Mouse (Mus musculus): ENCODE data around the gene Pla2g2d. TPM values are rescaled to one million over a fixed set of nuclear protein-coding genes. Genes with fewer than 3 reads are reported as not detected.

Pla2g2d gene
- polyA plus RNA-seq, 1 experiment from 2014 or later = not detected

DNA sequence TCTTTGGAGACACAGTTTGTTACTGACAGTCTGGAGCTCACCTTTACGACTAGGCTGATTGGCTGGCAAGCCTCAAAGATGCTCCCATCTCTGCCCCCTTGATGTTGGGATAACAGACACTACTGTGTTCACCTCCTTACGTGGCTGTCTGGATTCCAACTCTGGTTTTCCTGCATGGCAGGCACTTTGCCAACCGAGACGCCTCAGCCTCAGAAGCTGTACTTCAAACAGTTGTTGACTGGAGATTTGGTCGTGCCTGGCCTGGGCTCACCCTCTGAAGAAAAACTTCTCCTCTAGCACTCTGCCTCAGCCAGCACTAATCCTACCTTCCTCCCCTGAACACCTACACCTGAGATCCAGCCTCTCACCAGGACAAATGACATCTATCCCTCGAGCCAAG is 15.9 kb downstream of the Pla2g2d start:
- H3K27ac ChIP-seq (ENCODE audit: low read depth, low read length) = no peak overlapping the region
- H3K27me3 ChIP-seq (replicated peaks; ENCODE audit: control insufficient read depth, insufficient read depth, low read length) = no peaks in the 10 kb centered on the region
- DNase-seq (ENCODE audit: low spot score) (no peak), ATAC-seq (replicated peaks; ENCODE audit: low FRiP score) (no peak)
- WGBS = 68% methylated on average over 6 of the region's 6 CpGs
- H3K4me2 ChIP-seq = no peak overlapping the region
- no peaks in the 10 kb centered on the region for H3K36me3 ChIP-seq (ENCODE audit: control insufficient read depth, insufficient read depth, low read length)
- no peaks in the 10 kb centered on the region for H3K4me1 ChIP-seq (replicated peaks; ENCODE audit: control insufficient read depth, insufficient read depth, low read length)
- H3K4me3 ChIP-seq (ENCODE audit: low read depth, low read length) = no peak overlapping the region
- H3K9ac ChIP-seq (ENCODE audit: low read depth, low read length) = no peak overlapping the region
- H3K9me3 ChIP-seq (ENCODE audit: control insufficient read depth, low read length) = no peaks in the 10 kb centered on the region

DNA sequence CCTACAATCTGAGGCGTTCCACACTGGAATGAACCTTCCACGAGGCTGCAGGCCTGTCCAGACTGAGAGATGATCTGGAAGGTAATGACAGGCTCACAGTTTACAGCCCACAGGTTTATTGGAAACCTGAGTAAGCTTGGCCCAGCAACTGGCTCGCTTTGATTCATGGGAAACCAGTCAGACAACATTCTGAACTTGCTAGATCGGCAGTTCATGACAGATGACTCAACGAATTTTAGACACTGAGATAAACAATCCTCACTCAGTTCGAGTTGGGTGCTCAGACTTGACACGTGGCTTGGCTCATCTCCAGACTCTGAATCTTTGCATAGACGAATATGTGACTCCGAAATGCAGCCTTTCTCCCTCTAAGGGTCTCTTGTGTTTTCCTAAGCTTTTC is 17.1 kb downstream of the Pla2g2d start:
- Histone ChIP-seq H3K4me3 (ENCODE audit: low read depth, low read length) (no peak overlapping the region), H3K27me3 (replicated peaks; ENCODE audit: control insufficient read depth, insufficient read depth, low read length) (no peaks in the 10 kb centered on the region), H3K9me3 (ENCODE audit: control insufficient read depth, low read length) (no peaks in the 10 kb centered on the region), H3K36me3 (ENCODE audit: control insufficient read depth, insufficient read depth, low read length) (no peaks in the 10 kb centered on the region), H3K4me2 (no peak overlapping the region), H3K9ac (ENCODE audit: low read depth, low read length) (no peak overlapping the region), H3K27ac (ENCODE audit: low read depth, low read length) (no peak overlapping the region), H3K4me1 (replicated peaks; ENCODE audit: control insufficient read depth, insufficient read depth, low read length) (no peaks in the 10 kb centered on the region)
- ATAC-seq (replicated peaks; ENCODE audit: low FRiP score) (no peak), DNase-seq (ENCODE audit: low spot score) (no peak)
- 49% methylated on average over 9 of the region's 9 CpGs for WGBS

DNA sequence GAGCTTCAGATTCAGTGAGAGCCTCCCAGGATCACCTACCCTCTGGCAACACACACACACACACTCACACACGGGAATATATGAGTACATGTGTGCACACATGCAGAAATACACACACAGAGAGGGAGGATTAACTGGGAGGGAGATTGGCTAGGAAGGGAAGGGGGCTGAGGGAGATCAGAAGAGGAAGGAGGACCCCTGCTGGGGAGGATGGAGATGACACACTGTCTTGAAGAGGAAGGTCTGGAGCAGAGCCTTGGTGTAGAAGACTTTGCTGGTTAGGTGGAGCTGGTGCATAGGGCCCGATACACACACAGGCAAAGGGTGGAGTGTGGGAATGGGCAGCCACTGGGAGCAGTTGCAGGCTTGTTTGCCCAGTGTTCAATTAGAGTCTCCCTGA is 17.7 kb downstream of the Pla2g2d start:
- Histone ChIP-seq H3K9me3 (ENCODE audit: control insufficient read depth, low read length) (no peaks in the 10 kb centered on the region), H3K9ac (ENCODE audit: low read depth, low read length) (no peak overlapping the region), H3K36me3 (ENCODE audit: control insufficient read depth, insufficient read depth, low read length) (no peaks in the 10 kb centered on the region), H3K4me2 (no peak overlapping the region), H3K4me1 (replicated peaks; ENCODE audit: control insufficient read depth, insufficient read depth, low read length) (no peaks in the 10 kb centered on the region), H3K4me3 (ENCODE audit: low read depth, low read length) (no peak overlapping the region), H3K27me3 (replicated peaks; ENCODE audit: control insufficient read depth, insufficient read depth, low read length) (no peaks in the 10 kb centered on the region), H3K27ac (ENCODE audit: low read depth, low read length) (no peak overlapping the region)
- ATAC-seq (replicated peaks; ENCODE audit: low FRiP score) = no peak
- 57% methylated on average over 2 of the region's 2 CpGs for WGBS
- no peak for DNase-seq (ENCODE audit: low spot score)

DNA sequence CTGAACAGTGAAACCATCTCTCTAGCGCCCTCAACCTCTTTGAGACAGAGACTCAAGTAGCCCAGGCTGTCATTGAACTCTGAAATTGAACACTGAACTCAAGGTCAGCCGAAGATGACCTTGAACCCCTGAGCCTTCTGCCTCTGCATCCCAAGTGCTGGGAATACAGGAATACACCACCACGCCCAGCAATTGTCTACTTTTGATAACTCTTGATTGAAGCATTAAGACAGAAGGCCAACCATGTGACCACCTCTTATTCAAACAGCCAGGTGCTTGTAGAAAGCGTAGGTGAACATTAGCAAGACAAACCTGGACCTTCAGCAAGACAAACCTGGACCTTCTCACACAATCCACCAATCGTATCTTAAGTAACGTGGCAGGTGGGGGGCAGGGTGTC is 18.8 kb downstream of the Pla2g2d start:
- DNase-seq (ENCODE audit: low spot score) = no peak
- 76% methylated on average over 6 of the region's 6 CpGs for WGBS
- Histone ChIP-seq H3K9ac (ENCODE audit: low read depth, low read length) (no peak overlapping the region), H3K27ac (ENCODE audit: low read depth, low read length) (no peak overlapping the region), H3K36me3 (ENCODE audit: control insufficient read depth, insufficient read depth, low read length) (no peaks in the 10 kb centered on the region), H3K9me3 (ENCODE audit: control insufficient read depth, low read length) (no peaks in the 10 kb centered on the region), H3K4me3 (ENCODE audit: low read depth, low read length) (no peak overlapping the region), H3K4me1 (replicated peaks; ENCODE audit: control insufficient read depth, insufficient read depth, low read length) (no peaks in the 10 kb centered on the region), H3K4me2 (no peak overlapping the region), H3K27me3 (replicated peaks; ENCODE audit: control insufficient read depth, insufficient read depth, low read length) (no peaks in the 10 kb centered on the region)
- ATAC-seq (replicated peaks; ENCODE audit: low FRiP score) = no peak

DNA sequence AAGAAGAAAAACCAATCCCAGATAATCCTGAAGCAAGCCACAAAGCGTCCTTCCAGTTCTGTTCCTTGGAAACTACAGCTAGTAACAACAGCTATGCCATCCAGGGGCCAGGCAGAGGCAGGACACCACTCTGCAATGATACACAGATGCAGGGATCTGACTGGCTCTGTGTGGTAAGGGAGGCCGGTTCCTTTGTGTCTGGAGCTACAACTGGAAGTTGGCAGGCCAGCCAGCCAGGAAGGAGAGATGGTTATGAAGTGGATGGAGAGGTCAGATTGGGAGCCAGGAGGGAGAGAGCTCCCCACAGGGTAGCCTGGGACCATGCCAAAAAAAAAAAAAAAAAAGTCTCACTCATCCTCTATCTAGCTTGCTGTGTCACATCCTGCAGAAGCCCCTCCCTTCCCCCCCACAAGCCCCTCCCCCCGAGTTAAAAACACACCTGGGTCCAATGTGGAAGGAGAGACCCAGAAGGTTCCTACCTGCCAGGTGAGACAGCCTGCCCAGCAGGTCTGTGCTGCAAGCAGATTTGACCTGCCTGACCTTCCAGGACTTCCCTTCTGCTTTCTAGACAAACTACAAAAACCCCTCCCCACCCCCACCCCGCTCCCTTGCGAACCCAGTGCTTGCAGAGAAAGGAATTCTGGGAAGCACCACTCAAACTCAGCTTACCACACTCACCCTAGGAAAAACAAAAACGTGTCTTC is 21.1 kb downstream of the Pla2g2d start:
- H3K9me3 ChIP-seq (ENCODE audit: control insufficient read depth, low read length) = no peaks in the 10 kb centered on the region
- ATAC-seq (replicated peaks; ENCODE audit: low FRiP score) (no peak), DNase-seq (ENCODE audit: low spot score) (no peak)
- no peaks in the 10 kb centered on the region for H3K36me3 ChIP-seq (ENCODE audit: control insufficient read depth, insufficient read depth, low read length)
- H3K4me2 ChIP-seq = no peak overlapping the region
- H3K27ac ChIP-seq (ENCODE audit: low read depth, low read length) = no peak overlapping the region
- WGBS = 35% methylated on average over 6 of the region's 6 CpGs
- H3K4me1 ChIP-seq (replicated peaks; ENCODE audit: control insufficient read depth, insufficient read depth, low read length) = no peaks in the 10 kb centered on the region
- no peaks in the 10 kb centered on the region for H3K27me3 ChIP-seq (replicated peaks; ENCODE audit: control insufficient read depth, insufficient read depth, low read length)
- H3K9ac ChIP-seq (ENCODE audit: low read depth, low read length) = no peak overlapping the region
- no peak overlapping the region for H3K4me3 ChIP-seq (ENCODE audit: low read depth, low read length)

DNA sequence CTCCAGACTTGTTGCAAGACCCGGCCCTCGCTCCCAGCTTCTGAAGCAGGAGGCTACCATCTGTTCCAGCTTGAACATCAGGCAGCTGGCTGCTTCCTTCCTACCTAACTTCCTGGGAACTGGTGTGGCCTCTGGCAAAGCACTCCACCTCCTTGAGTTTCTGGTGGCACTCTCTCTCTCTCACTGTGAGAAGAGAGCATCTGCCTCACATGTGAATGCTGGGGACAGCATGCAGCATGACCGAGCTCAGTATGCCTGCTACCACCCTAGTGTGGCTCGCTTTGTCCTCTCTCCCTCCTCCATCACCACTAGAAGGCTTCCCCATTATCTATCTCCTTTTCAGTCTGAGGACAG is 21.7 kb downstream of the Pla2g2d start:
- H3K4me2 ChIP-seq = no peak overlapping the region
- DNase-seq (ENCODE audit: low spot score) = no peak
- WGBS = 63% methylated on average over 4 of the region's 4 CpGs

DNA sequence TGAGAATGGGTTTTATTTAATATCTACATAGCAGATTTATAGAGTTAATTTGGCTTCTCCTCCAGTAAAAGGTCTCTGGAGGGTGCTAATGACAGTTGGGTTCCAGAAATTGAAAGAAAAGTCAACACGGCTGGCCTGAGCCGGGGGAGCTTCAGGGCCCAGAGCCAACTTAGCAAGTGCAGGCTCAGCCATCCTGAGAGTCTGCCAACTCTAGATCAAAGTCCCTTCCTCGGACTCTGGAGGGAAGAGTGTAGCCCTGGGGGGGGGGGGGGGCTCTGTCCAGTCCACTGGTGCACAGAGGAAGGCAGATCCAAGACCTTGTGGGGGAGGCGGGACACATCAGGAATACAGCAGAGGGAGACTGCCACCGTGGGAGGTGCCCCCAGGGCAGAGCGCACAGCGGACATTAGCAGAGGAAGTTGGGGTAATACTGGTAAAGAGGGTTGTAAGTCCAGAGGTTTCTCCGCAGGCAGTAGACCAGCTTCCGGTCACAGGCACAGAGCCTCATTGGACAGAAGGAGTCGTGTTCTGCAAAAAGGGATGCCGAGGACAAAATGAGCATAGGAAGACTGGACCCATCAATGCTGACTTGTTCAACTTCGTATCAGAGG is 24.7 kb downstream of the Pla2g2d start:
- no peaks in the 10 kb centered on the region for H3K36me3 ChIP-seq (ENCODE audit: control insufficient read depth, insufficient read depth, low read length)
- no peaks in the 10 kb centered on the region for H3K27me3 ChIP-seq (replicated peaks; ENCODE audit: control insufficient read depth, insufficient read depth, low read length)
- WGBS = 82% methylated on average over 12 of the region's 12 CpGs
- no peaks in the 10 kb centered on the region for H3K4me1 ChIP-seq (replicated peaks; ENCODE audit: control insufficient read depth, insufficient read depth, low read length)
- H3K9me3 ChIP-seq (ENCODE audit: control insufficient read depth, low read length) = no peaks in the 10 kb centered on the region
- ATAC-seq (replicated peaks; ENCODE audit: low FRiP score) = no peak
- no peak for DNase-seq (ENCODE audit: low spot score)
- no peak overlapping the region for H3K27ac ChIP-seq (ENCODE audit: low read depth, low read length)
- no peak overlapping the region for H3K9ac ChIP-seq (ENCODE audit: low read depth, low read length)
- H3K4me2 ChIP-seq = no peak overlapping the region
- H3K4me3 ChIP-seq (ENCODE audit: low read depth, low read length) = no peak overlapping the region

More for the DNA sequence above, 21.7 kb downstream of the Pla2g2d start:
- no peaks in the 10 kb centered on the region for H3K4me1 ChIP-seq (replicated peaks; ENCODE audit: control insufficient read depth, insufficient read depth, low read length)
- H3K4me3 ChIP-seq (ENCODE audit: low read depth, low read length) = no peak overlapping the region
- no peaks in the 10 kb centered on the region for H3K27me3 ChIP-seq (replicated peaks; ENCODE audit: control insufficient read depth, insufficient read depth, low read length)
- no peak for ATAC-seq (replicated peaks; ENCODE audit: low FRiP score)
- no peaks in the 10 kb centered on the region for H3K9me3 ChIP-seq (ENCODE audit: control insufficient read depth, low read length)
- no peaks in the 10 kb centered on the region for H3K36me3 ChIP-seq (ENCODE audit: control insufficient read depth, insufficient read depth, low read length)
- H3K9ac ChIP-seq (ENCODE audit: low read depth, low read length) = no peak overlapping the region
- no peak overlapping the region for H3K27ac ChIP-seq (ENCODE audit: low read depth, low read length)

DNA sequence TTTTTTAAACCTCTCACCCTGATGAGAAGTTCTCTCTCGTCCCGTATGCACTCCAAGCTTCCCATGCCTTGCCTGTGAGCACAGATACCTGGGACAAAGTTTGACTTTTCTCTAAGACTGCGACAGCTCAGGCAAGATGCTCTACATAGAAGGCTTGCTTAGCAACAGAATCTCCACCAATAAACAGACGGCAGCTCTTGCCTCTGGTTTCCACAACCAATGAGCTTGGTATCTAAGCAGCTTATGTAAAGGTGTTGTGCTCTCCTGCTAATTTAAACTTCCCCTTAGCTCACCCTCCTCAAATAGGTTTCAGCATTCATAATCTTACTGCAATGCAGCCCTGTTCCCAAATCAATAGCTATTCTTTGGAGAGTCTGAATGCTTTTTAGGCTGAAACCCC is 26.1 kb downstream of the Pla2g2d start:
- Histone ChIP-seq H3K27me3 (replicated peaks; ENCODE audit: control insufficient read depth, insufficient read depth, low read length) (no peaks in the 10 kb centered on the region), H3K36me3 (ENCODE audit: control insufficient read depth, insufficient read depth, low read length) (no peaks in the 10 kb centered on the region), H3K4me3 (ENCODE audit: low read depth, low read length) (no peak overlapping the region), H3K4me2 (no peak overlapping the region), H3K9ac (ENCODE audit: low read depth, low read length) (no peak overlapping the region), H3K27ac (ENCODE audit: low read depth, low read length) (no peak overlapping the region), H3K9me3 (ENCODE audit: control insufficient read depth, low read length) (no peaks in the 10 kb centered on the region), H3K4me1 (replicated peaks; ENCODE audit: control insufficient read depth, insufficient read depth, low read length) (no peaks in the 10 kb centered on the region)
- WGBS = 71% methylated on average over 4 of the region's 4 CpGs
- DNase-seq (ENCODE audit: low spot score) (no peak), ATAC-seq (replicated peaks; ENCODE audit: low FRiP score) (no peak)

DNA sequence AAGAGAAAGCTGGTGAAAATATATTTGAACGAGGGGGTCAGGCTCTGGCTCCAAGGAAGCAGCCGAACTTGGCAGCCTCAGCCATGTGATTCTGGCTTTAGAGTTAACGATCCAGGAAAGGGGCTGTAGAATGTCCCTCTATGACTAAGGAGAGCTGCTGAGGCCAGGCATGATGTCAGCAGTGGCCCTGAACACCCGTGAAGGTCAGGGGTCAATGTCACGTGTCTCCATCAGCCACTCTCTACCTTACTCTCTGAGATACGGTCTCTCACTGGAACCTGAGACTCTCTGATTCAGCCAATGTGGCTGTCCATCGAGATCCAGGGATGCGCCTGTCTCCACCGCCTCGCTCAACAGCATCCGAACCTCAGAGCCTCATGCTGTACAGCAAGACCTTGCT is 27.4 kb downstream of the Pla2g2d start:
- no peaks in the 10 kb centered on the region for H3K4me1 ChIP-seq (replicated peaks; ENCODE audit: control insufficient read depth, insufficient read depth, low read length)
- no peak overlapping the region for H3K27ac ChIP-seq (ENCODE audit: low read depth, low read length)
- no peak overlapping the region for H3K4me3 ChIP-seq (ENCODE audit: low read depth, low read length)
- no peaks in the 10 kb centered on the region for H3K9me3 ChIP-seq (ENCODE audit: control insufficient read depth, low read length)
- H3K9ac ChIP-seq (ENCODE audit: low read depth, low read length) = no peak overlapping the region
- ATAC-seq (replicated peaks; ENCODE audit: low FRiP score) = no peak
- H3K27me3 ChIP-seq (replicated peaks; ENCODE audit: control insufficient read depth, insufficient read depth, low read length) = no peaks in the 10 kb centered on the region
- no peak for DNase-seq (ENCODE audit: low spot score)
- no peak overlapping the region for H3K4me2 ChIP-seq
- 81% methylated on average over 11 of the region's 11 CpGs for WGBS
- no peaks in the 10 kb centered on the region for H3K36me3 ChIP-seq (ENCODE audit: control insufficient read depth, insufficient read depth, low read length)

Measured in liver, embryonic 11.5 days (tissue).